Mouse (Mus musculus) hindbrain, embryonic 16.5 days (tissue): ENCODE data around the gene Ostm1. TPM values are rescaled to one million over a fixed set of nuclear protein-coding genes. Genes with fewer than 3 reads are reported as not detected.
A peak's percentile ranks its signal among the peaks of the same experiment; 100 is the strongest.

Experiments
- ATAC-seq: fragments of 200-750 bp; cut with Nextera tagmentation; 2 replicates; pipeline ENCODE4 v1.8.0; 2017; ENCODE audit warnings: moderate TSS enrichment, moderate library complexity
- H3K27ac ChIP-seq: fragments of 300-500 bp; sonication (generic); 2 replicates; pipeline ENCODE4 v1.5.1; 2014; ENCODE audit warnings: low read depth, mild to moderate bottlenecking, control low read depth, low read length, moderate library complexity
- H3K27me3 ChIP-seq: fragments of 300-500 bp; sonication (generic); replicated peaks from 2 replicates; pipeline ENCODE4 v1.6.1; 2014; ENCODE audit warnings: low read length; ENCODE audit not compliant: control insufficient read depth, insufficient read depth
- H3K36me3 ChIP-seq: fragments of 300-500 bp; sonication (generic); 2 replicates; pipeline ENCODE4 v1.6.1; 2014; ENCODE audit warnings: mild to moderate bottlenecking, low read length, moderate library complexity, mixed read lengths; ENCODE audit not compliant: control insufficient read depth, insufficient read depth
- H3K4me1 ChIP-seq: fragments of 300-500 bp; sonication (generic); 2 replicates; pipeline ENCODE4 v1.6.1; 2014; ENCODE audit warnings: low read depth, low read length; ENCODE audit not compliant: control insufficient read depth, insufficient read depth
- H3K4me2 ChIP-seq: fragments of 300-500 bp; sonication (generic); 2 replicates; pipeline ENCODE4 v1.6.1; 2014; ENCODE audit warnings: mild to moderate bottlenecking, low read length, control low read depth, moderate library complexity
- H3K4me3 ChIP-seq: fragments of 300-500 bp; sonication (generic); 2 replicates; pipeline ENCODE4 v1.5.1; 2014; ENCODE audit warnings: mild to moderate bottlenecking, low read length, control low read depth, moderate library complexity
- H3K9ac ChIP-seq: fragments of 300-500 bp; sonication (generic); 2 replicates; pipeline ENCODE4 v1.6.1; 2014; ENCODE audit warnings: low read depth, mild to moderate bottlenecking, control low read depth, low read length, moderate library complexity
- H3K9me3 ChIP-seq: fragments of 300-500 bp; sonication (generic); 2 replicates; pipeline ENCODE4 v1.6.1; 2014; ENCODE audit warnings: mild to moderate bottlenecking, low read length, moderate library complexity; ENCODE audit not compliant: control insufficient read depth
- WGBS: fragments of 180-500 bp; shearing (Covaris S2); extraction: QIAGEN DNeasy Blood & Tissue Kit; methylation state at CpG from one replicate; pipeline ENCODE4 v1.1.7; 2014; 5-methylcytosine and 5-hydroxymethylcytosine counted together
- polyA plus RNA-seq: library from polyadenylated mRNA; unstranded; fragments of >200 nt; fragmentation: Nextera tagmentation; extraction: Ambion mirVana; gene quantifications from 2 replicates; pipeline ENCODE4 v1.2.1, GENCODE M21; 2015

Ostm1 gene
- polyA plus RNA-seq, 1 experiment from 2014 or later, result 38.4 TPM

DNA sequence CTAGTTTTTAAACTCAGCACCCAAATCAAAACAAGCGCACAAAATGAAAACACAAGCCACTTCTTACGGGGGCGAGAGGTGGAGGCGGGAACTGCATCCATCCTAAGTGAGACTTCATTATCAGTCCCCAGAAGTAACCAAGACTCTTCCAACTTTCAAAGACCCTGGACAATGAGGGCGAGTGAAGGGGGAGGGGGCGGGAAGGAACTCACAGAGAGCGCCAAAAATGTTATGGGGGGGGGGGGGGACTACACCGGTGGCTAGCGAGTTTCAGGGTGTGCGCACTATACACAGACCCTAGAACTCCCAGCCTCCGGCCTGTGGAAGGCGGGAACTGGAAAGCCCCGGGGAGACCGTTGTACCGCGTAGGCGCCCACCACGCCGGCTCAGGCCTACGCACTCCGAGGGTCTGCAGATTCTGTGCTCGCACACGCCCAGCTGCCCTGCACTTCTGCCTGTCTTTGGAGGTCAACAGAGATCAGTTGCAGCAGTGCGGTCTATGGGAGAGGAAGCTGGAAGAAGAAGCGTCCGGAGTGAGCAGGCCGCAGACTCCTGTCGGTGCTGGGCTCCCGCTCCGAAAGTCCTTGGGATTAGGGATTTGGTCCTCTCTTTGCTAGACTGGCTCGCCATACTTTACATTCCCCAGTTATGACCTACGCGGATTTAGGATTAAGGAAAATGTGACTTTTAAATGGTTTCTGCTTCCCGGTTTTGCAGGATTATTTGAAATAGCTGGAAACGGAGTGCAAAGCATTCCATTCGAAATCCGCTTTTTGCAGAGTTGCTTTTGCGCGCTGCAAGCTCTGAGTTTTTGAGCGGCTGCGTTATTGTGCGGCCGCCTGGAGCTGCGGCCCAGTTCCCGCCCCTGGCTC, 1.7 kb upstream of the Ostm1 start:
- Histone ChIP-seq H3K4me2 (peak overlapping the region; percentile 27; the same call in 1 of the 2 replicates), H3K27me3 (peaks cover 51% of the 10 kb centered on the region), H3K9me3 (no peaks in the 10 kb centered on the region), H3K36me3 (no peaks in the 10 kb centered on the region), H3K4me3 (peak overlapping the region; percentile 7; the same call in 1 of the 2 replicates), H3K27ac (no peak overlapping the region), H3K9ac (no peak overlapping the region), H3K4me1 (peaks cover 2% of the 10 kb centered on the region; the same call in 1 of the 2 replicates)
- 1% methylated on average over 42 of the region's 45 CpGs for WGBS
- ATAC-seq, result no peak

DNA sequence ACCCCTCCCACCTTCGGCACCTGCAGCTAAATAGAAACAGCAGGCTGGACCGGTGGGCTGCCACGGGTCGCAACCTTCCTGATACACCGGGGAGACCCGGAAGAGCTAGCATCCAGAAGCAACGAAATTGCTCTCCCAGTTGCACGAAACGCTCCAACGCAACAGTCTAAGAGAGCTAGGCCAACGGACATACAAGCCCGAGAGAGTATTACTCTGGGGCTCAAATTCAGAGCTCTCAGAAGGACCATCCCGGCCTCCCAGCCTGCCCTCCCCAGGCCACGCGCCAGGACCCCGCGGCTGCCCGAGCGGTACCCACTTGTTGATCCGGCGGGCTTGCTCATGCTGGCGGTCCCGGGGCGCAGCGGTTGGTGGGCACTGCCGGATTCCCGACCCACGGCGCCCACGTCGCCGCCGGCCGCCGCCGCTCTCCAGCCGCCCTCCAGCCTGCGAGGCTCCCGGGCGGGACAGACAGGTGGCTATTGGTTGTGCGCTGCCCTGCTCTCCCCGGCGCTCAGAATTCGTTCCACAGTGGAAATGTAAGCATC, 984 bp upstream of the Ostm1 start:
- H3K27me3 ChIP-seq, result peaks cover 51% of the 10 kb centered on the region
- WGBS, result 1% methylated on average over 44 of the region's 44 CpGs
- no peak for ATAC-seq
- H3K4me3 ChIP-seq, result peak overlapping the region; percentile 7; the same call in 1 of the 2 replicates
- no peak overlapping the region for H3K9ac ChIP-seq
- peaks cover 2% of the 10 kb centered on the region; the same call in 1 of the 2 replicates for H3K4me1 ChIP-seq
- no peaks in the 10 kb centered on the region for H3K9me3 ChIP-seq
- no peaks in the 10 kb centered on the region for H3K36me3 ChIP-seq
- H3K27ac ChIP-seq, result no peak overlapping the region
- H3K4me2 ChIP-seq, result peak overlapping the region; percentile 27; the same call in 1 of the 2 replicates

DNA sequence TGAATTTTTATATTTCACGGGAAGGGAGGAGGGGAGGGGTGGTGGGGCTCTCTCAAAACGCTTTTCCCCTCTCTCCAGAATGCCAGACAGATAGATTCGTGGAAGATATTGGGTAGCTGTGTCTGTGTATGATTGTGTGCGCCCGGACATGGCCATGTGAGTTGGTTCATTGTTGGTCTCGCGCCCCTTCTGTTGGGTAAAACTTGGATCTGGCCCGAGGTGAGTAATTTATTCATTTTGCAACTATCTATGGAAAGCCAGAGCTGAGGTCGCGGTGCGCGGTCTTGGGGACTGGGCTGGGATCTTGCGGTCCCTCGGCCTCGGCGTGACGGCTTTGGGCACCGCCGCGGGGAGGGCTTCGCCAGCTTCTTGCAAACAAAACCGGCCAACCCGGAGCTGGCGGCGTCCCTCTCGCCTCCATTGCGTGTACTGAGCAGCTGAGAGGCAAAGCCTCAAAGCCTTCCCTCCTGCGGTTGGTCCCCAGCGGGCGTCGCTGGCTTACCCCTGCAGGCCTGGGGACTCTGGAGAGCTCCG, 347 bp downstream of the Ostm1 start:
- 0 out of 2 replicates have a peak, but pooled peaks have one; percentile 15 for ATAC-seq
- H3K36me3 ChIP-seq, result no peaks in the 10 kb centered on the region
- peaks cover 52% of the 10 kb centered on the region for H3K27me3 ChIP-seq
- no peak overlapping the region for H3K9ac ChIP-seq
- under 1% methylated on average over 31 of the region's 32 CpGs for WGBS
- peaks cover 2% of the 10 kb centered on the region; the same call in 1 of the 2 replicates for H3K4me1 ChIP-seq
- H3K9me3 ChIP-seq, result no peaks in the 10 kb centered on the region
- H3K4me3 ChIP-seq, result peak overlapping the region; percentile 16
- H3K4me2 ChIP-seq, result peak overlapping the region; percentile 38
- H3K27ac ChIP-seq, result no peak overlapping the region

DNA sequence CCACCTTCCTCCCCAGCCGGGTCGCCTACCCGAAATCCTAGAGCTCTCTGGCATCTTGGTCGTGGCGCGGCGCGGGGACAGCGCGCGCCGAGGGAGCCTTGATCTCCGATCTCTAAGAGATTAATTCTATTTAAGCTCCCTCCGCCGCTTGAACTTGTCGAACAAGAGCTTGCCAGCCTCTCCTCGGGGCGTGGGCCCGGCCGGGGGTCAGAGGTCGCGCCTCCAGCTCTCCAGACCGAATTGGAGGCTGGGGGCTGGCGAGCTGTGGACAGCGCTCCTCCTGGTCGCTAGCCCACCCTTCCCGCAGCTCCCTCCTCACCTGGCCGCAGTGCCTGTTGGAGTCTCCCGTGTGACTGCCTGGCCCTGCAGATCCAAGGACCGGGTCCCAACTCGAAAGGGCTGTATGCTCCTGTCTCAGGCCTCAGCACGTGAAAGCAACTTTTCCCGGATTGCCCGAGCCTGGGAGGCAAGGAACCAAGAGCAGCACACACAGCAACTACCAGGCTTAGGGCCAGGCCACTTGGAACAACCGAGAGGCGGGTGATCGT, 888 bp downstream of the Ostm1 start:
- peaks cover 52% of the 10 kb centered on the region for H3K27me3 ChIP-seq
- no peak overlapping the region for H3K9ac ChIP-seq
- H3K9me3 ChIP-seq, result no peaks in the 10 kb centered on the region
- peak overlapping the region; percentile 38 for H3K4me2 ChIP-seq
- H3K36me3 ChIP-seq, result no peaks in the 10 kb centered on the region
- 2% methylated on average over 37 of the region's 37 CpGs for WGBS
- no peak overlapping the region for H3K27ac ChIP-seq
- no peak for ATAC-seq
- peak overlapping the region; percentile 16 for H3K4me3 ChIP-seq
- peaks cover 2% of the 10 kb centered on the region; the same call in 1 of the 2 replicates for H3K4me1 ChIP-seq

DNA sequence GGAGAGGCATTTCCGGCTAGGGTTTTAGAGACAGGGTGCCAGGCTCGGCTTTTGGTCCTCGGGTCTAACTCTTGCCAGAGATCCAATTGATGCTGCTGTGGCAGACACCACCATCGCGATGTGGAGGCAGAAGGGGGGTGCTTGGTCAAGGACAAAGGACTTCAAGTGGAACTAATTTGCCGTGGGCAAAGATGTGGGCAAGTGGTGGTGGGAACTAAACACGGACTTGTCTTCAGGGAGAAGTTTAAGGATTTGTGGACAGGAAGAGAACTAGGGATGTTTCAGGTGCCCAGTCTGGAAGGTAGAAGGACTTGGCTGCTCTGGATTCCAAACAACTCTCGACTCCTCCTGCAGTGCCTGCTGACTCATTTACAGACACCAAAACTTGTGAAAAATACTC, 1.5 kb downstream of the Ostm1 start:
- H3K4me2 ChIP-seq, result no peak overlapping the region
- no peaks in the 10 kb centered on the region for H3K4me1 ChIP-seq
- no peaks in the 10 kb centered on the region for H3K9me3 ChIP-seq
- H3K27ac ChIP-seq, result no peak overlapping the region
- WGBS, result 2% methylated on average over 8 of the region's 8 CpGs
- no peak overlapping the region for H3K9ac ChIP-seq
- no peaks in the 10 kb centered on the region for H3K36me3 ChIP-seq
- H3K4me3 ChIP-seq, result no peak overlapping the region
- H3K27me3 ChIP-seq, result peaks cover 56% of the 10 kb centered on the region
- ATAC-seq, result no peak

DNA sequence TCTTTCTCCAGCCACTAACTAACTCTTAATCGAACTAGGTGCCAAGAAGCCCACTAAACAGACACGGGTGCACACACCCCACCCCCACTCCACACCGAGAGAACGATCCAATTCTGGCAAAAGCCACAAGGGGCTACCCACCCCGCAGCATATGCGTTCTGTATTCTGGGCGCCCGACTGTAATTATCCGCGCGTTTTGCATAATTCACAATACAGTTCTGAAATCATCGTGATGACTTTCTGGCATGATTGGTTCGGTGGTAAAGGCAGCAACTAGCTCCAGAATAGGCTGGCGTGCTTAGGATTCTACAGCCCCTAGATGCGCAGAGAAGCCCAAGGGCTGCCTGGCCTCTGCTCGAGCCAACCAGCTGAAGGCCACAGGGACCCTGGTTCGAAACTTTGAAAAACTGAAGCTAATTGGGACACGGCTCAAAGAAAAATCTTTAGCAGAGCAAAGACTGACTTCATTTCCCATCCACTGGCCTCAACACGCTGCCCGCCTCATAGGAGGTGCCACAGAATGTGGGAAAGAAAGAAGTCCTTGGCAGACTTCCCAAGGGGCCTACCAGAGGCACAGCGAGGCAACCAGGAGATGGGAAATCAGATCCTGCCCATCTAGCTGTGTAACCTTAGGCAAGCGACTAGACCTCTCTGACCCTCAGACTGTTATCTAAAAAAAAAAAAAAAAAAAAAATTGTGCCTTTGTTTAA, 2.1 kb downstream of the Ostm1 start:
- no peaks in the 10 kb centered on the region for H3K9me3 ChIP-seq
- H3K27ac ChIP-seq, result no peak overlapping the region
- H3K4me1 ChIP-seq, result no peaks in the 10 kb centered on the region
- no peaks in the 10 kb centered on the region for H3K36me3 ChIP-seq
- H3K4me2 ChIP-seq, result no peak overlapping the region
- ATAC-seq, result no peak
- 3% methylated on average over 22 of the region's 22 CpGs for WGBS
- H3K9ac ChIP-seq, result no peak overlapping the region
- H3K4me3 ChIP-seq, result no peak overlapping the region
- peaks cover 58% of the 10 kb centered on the region for H3K27me3 ChIP-seq

DNA sequence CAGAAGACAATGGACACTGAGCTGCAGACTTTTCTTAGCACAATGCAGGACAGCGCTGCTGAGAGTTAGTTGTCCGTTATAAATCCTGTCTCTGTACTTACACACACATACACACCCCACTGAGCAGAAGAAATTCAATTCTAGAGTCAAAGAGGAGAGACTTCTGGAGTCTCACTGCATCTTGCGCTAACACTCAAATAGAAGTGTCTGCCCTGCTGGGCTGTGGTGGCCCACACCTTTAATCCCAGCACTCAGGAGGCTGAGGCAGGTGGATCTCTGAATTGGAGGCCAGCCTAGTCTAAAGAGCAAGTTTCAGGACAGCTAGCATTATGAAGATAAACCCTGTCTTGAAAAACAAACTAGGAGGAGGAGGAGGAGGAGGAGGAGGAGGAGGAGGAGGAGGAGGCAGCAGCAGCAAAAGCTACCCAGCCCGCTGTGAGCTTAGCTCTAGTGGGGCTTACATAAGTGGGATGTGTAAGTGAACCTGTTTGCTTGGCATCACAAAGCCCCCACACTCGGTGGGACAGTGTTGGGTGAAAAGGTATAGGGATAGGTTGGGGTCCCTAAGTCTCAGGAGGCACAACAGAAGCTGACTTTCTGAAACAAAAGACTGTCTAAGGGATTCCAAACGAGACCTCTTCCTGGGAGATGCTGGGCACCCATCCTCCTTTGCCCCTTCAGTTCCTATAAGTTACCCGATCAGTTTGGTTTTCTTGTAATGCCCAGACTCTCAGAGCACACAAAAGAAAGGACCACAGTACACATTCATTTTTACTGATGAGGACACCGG, 4.5 kb downstream of the Ostm1 start:
- Histone ChIP-seq H3K27me3 (peaks cover 67% of the 10 kb centered on the region), H3K9me3 (no peaks in the 10 kb centered on the region), H3K4me3 (no peak overlapping the region), H3K27ac (no peak overlapping the region), H3K4me2 (no peak overlapping the region), H3K36me3 (no peaks in the 10 kb centered on the region), H3K4me1 (peaks cover 6% of the 10 kb centered on the region; the same call in 1 of the 2 replicates), H3K9ac (no peak overlapping the region)
- 5% methylated on average over 8 of the region's 8 CpGs for WGBS
- ATAC-seq, result no peak

DNA sequence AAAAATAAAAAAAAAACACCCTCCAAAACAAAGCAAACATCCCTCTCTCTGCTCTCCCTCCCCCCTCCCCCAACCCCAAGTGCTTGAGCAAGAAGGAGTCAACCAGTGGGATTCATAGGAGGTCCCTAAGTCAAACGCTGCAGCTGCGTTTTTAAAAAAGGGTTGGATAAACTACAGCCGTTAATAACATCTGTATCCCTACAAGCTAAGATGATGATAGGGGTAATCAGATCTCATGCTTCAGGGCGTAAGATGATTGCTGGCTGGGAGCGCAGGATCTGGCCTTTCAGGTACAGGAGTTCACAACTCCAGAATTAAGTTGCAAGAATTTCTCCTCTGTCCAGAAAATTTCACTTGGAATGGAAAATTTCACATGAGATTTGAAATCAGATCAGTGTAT, 5.9 kb downstream of the Ostm1 start:
- Histone ChIP-seq H3K9me3 (0 out of 2 replicates have a peak, but pooled peaks cover 2% of the 10 kb centered on the region), H3K36me3 (no peaks in the 10 kb centered on the region), H3K4me2 (no peak overlapping the region), H3K4me1 (peaks cover 6% of the 10 kb centered on the region; the same call in 1 of the 2 replicates), H3K27ac (no peak overlapping the region), H3K9ac (no peak overlapping the region), H3K27me3 (peaks cover 73% of the 10 kb centered on the region), H3K4me3 (no peak overlapping the region)
- 8% methylated on average over 5 of the region's 5 CpGs for WGBS
- no peak for ATAC-seq
